Mouse (Mus musculus): Measurements from ENCODE around the gene Plcb2. TPM values are rescaled to one million over a fixed set of nuclear protein-coding genes. Genes with fewer than 3 reads are reported as not detected.
A peak's percentile ranks its signal among the peaks of the same experiment; 100 is the strongest.

Plcb2 gene
- polyA plus RNA-seq, 1 experiment: 37.0 TPM

DNA sequence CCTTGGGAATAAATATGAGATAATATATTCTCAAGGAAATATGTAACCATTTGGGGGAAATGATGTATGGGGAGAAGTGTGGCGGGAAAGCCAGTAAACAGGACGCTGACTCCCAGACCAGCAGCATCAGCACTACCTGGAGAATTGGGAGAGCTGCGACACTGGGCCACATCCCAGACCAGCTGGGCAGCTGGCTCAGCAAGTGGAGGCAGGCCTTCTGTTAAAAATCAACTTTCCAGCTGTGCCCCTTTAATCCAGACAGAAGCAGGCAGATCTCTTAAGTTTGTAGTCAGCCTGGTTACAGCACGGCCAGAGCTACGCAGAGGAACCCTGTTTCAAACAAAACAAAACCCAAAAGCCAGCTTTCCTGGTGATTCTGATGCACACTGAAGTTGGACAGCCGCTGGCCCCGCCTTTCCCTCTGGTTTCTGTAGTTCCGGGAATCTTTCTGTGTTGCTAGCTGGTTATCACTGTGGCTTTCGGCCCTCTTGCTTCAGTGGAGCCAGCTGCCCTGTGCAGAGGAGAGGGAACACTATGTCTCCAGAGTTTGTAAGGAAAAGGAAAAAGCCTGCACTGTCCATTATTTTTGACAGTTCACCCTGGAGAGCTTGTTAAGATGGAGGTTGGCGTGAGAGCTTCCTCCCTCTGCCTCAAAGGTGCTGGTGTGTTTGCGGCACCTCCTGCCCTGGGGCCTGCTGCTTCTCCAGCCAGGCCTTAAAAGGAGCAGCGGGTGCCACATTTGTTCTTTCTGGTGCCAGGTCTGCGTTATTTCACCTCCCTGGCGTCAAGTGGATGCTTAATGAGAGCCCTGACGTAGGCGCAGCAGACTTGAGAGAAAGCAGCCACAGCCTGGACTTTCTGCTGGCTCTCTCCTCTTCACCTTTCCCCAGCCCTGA, 23.9 kb upstream of the Plcb2 start:
- Histone ChIP-seq H3K27me3 (ENCODE audit: control insufficient read depth, insufficient read depth, low read length) (no peaks in the 10 kb centered on the region), H3K27ac (ENCODE audit: insufficient read depth, low read length) (no peak overlapping the region), H3K36me3 (ENCODE audit: control insufficient read depth, insufficient read depth, low read length) (no peaks in the 10 kb centered on the region; the same call in 1 of the 2 replicates), H3K4me1 (ENCODE audit: control insufficient read depth, insufficient read depth, insufficient read length) (peaks cover 5% of the 10 kb centered on the region), H3K4me3 (ENCODE audit: extremely low read depth, insufficient read depth, insufficient read length) (no peak overlapping the region)
- WGBS: 82% methylated on average over 16 of the region's 16 CpGs
- TF ChIP-seq CTCF (IDR thresholded peaks at IDR 0.05; ENCODE audit: extremely low read depth, insufficient read depth, insufficient read length, insufficient replicate concordance) (no peak), POLR2A (IDR thresholded peaks at IDR 0.05; ENCODE audit: low read depth, low read length) (no peak)
- no peak for DNase-seq (ENCODE audit: low read depth in 1 of 2, low spot score in 2 of 2)

DNA sequence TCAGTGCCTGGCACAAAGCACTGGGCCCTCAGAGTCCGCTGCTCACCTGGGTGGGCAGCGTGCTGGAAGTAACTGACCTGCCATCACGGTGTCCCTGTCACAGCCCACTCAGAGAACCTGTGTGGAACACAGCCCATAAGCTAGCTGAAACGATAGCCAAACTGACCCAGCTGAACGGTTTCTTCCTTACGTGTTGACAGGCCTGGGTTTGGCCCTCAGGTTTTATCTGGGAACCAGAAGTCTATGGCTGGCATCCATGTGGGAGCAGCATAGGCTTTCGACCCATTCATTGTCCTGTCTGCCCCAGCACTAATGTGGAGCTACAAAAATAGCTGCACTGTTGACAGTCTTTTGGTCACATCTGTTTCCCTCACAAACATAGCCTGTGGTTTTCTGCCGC, 22.2 kb upstream of the Plcb2 start:
- peaks cover 8% of the 10 kb centered on the region for H3K4me1 ChIP-seq (ENCODE audit: control insufficient read depth, insufficient read depth, insufficient read length)

DNA sequence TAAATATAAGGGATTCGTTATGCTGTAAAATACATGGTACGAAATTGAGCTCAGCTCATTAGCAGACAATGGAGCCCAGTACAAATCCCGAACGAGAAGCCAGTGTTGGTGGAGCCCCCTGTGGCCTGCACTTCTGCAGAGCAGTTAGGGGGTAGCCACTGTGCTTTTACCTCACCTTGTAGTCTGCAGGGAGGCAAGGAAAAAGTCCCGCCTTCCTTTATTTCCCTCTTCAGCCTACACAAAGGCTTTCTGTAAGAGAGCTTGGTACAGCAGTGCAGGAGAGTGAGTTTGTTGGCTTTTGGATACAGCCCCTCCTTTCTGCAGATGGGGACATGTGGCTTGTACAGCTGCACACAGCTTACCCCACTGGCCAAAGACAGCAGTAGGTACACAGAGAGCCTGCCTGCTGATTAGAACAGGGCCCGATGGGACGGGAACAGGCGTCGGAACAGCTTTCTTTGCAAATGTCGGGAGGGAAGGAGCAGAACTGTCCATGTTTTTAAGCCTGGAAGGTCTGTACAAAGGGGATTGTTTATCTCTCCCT, 21.2 kb upstream of the Plcb2 start:
- WGBS: 76% methylated on average over 10 of the region's 10 CpGs
- Histone ChIP-seq H3K4me1 (ENCODE audit: control insufficient read depth, insufficient read depth, insufficient read length) (peaks cover 11% of the 10 kb centered on the region), H3K27me3 (ENCODE audit: control insufficient read depth, insufficient read depth, low read length) (no peaks in the 10 kb centered on the region), H3K36me3 (ENCODE audit: control insufficient read depth, insufficient read depth, low read length) (no peaks in the 10 kb centered on the region; the same call in 1 of the 2 replicates), H3K4me3 (ENCODE audit: extremely low read depth, insufficient read depth, insufficient read length) (no peak overlapping the region), H3K27ac (ENCODE audit: insufficient read depth, low read length) (no peak overlapping the region)
- TF ChIP-seq CTCF (IDR thresholded peaks at IDR 0.05; ENCODE audit: extremely low read depth, insufficient read depth, insufficient read length, insufficient replicate concordance): no peak
- no peak for TF ChIP-seq POLR2A (IDR thresholded peaks at IDR 0.05; ENCODE audit: low read depth, low read length)
- no peak for DNase-seq (ENCODE audit: low read depth in 1 of 2, low spot score in 2 of 2)

More for the DNA sequence above, 22.2 kb upstream of the Plcb2 start:
- Histone ChIP-seq H3K27me3 (ENCODE audit: control insufficient read depth, insufficient read depth, low read length) (no peaks in the 10 kb centered on the region), H3K36me3 (ENCODE audit: control insufficient read depth, insufficient read depth, low read length) (no peaks in the 10 kb centered on the region; the same call in 1 of the 2 replicates), H3K4me3 (ENCODE audit: extremely low read depth, insufficient read depth, insufficient read length) (no peak overlapping the region), H3K27ac (ENCODE audit: insufficient read depth, low read length) (no peak overlapping the region)
- no peak for DNase-seq (ENCODE audit: low read depth in 1 of 2, low spot score in 2 of 2)
- 50% methylated on average over 8 of the region's 8 CpGs for WGBS
- TF ChIP-seq CTCF (IDR thresholded peaks at IDR 0.05; ENCODE audit: extremely low read depth, insufficient read depth, insufficient read length, insufficient replicate concordance): no peak
- no peak for TF ChIP-seq POLR2A (IDR thresholded peaks at IDR 0.05; ENCODE audit: low read depth, low read length)

DNA sequence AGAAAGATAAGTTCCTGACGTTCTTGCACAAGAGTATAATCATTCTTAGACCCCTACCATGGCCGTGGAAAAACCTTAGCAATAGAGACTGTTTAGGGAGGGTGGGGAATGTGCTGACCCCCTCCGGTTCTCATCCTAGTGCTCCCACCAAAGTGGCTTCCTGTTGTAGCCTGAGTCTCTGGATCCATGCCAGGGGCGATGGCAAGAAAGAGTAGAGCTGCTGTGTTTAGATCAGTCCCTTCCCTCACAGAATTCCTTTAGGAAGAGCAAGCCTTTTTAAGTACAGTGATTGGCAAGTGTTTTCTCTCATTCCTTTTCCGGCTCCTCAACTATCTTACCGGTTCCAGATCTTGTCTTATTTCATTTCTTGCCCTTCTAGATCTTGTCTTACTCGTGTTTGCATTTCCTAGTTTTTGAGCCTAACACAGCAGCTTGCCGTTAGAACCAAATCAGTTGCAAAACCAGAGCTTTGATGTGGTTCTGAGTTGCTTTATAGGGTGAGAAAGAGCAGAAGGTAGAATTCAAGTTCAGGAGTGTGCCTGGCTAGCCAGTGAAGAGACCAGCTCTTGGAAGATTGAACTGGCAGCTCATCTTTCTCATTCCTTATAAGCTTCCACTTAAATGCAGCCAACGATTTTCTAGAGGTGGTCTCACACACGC, 19.2 kb upstream of the Plcb2 start:
- H3K27me3 ChIP-seq (ENCODE audit: control insufficient read depth, insufficient read depth, low read length): no peaks in the 10 kb centered on the region
- peak overlapping the region; percentile 95 for H3K4me3 ChIP-seq (ENCODE audit: extremely low read depth, insufficient read depth, insufficient read length)
- TF ChIP-seq CTCF (IDR thresholded peaks at IDR 0.05; ENCODE audit: extremely low read depth, insufficient read depth, insufficient read length, insufficient replicate concordance): no peak
- no peak for TF ChIP-seq POLR2A (IDR thresholded peaks at IDR 0.05; ENCODE audit: low read depth, low read length)
- 14% methylated on average over 10 of the region's 10 CpGs for WGBS
- DNase-seq (ENCODE audit: low read depth in 1 of 2, low spot score in 2 of 2): no peak
- H3K27ac ChIP-seq (ENCODE audit: insufficient read depth, low read length): no peak overlapping the region
- H3K4me1 ChIP-seq (ENCODE audit: control insufficient read depth, insufficient read depth, insufficient read length): peaks cover 13% of the 10 kb centered on the region
- H3K36me3 ChIP-seq (ENCODE audit: control insufficient read depth, insufficient read depth, low read length): no peaks in the 10 kb centered on the region; the same call in 1 of the 2 replicates

DNA sequence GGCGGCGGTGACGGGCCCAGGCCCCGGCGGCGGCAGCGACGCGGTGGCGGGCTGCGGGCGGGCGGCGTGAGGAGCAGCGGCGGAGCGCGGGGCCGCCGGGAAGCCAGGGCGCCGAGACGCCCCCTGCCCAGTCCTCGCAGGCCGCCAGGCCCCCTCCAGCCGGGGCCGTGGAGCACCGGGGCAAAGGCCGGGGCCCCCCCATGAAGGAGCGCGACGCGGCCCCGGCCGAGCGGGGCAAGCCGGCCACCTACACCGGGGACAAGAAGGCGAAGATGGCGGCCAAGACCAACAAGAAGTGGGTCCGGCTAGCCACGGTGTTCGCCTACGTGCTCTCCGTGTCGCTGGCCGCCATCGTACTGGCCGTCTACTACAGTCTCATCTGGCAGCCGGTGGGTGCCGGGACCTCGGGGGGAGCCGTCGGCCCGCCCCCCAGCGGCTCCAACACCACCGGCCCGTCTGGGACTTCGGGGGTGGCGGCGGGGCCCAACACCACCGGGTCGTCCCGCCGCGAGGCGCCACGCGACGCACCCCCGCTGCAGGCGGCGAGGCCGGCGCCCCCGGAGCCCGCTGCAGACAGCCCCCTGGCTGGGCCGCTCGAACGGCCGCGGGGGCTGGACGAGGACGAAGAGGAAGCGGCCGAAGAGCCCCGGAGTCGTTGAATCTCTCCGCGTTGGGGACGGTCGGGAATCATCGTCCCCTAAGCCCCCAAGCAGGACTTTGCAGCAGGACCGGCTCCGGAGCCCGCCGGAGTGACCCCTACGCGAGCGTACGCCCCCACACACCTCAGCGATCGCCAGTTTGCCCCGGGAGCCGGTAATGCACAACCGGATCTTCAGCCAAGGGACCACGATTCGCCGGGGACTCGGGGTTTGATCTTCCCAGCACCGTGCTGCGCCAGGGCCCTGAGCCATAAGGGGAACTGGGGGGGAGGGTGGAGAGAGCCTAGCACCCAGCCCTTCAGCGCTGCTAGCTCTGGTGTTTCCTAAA, 18.0 kb upstream of the Plcb2 start:
- Histone ChIP-seq H3K36me3 (ENCODE audit: control insufficient read depth, insufficient read depth, low read length) (no peaks in the 10 kb centered on the region; the same call in 1 of the 2 replicates), H3K4me1 (ENCODE audit: control insufficient read depth, insufficient read depth, insufficient read length) (peaks cover 13% of the 10 kb centered on the region), H3K27ac (ENCODE audit: insufficient read depth, low read length) (peak overlapping the region; percentile 33; the same call in 1 of the 2 replicates), H3K4me3 (ENCODE audit: extremely low read depth, insufficient read depth, insufficient read length) (peak overlapping the region; percentile 95), H3K27me3 (ENCODE audit: control insufficient read depth, insufficient read depth, low read length) (no peaks in the 10 kb centered on the region)
- peak in 1 of 2 experiments; percentile 36 for DNase-seq (ENCODE audit: low read depth in 1 of 2, low spot score in 2 of 2)
- 2% methylated on average over 81 of the region's 113 CpGs for WGBS
- TF ChIP-seq POLR2A (IDR thresholded peaks at IDR 0.05; ENCODE audit: low read depth, low read length) (no peak), CTCF (IDR thresholded peaks at IDR 0.05; ENCODE audit: extremely low read depth, insufficient read depth, insufficient read length, insufficient replicate concordance) (no peak)

All from spleen, adult 2 months (tissue).